Mouse (Mus musculus) splenic B cell, adult 2 months (primary cell): ENCODE results near the gene Olfr543.
"Not testable (repeated sequence)": the region's sequence is repeated elsewhere in the genome, so short reads cannot be mapped to it uniquely, and the experiment has no call there.

Experiments used
- DNase-seq: peaks from one replicate; pipeline ENCODE4 v3.0.0-alpha.2; 2011; ENCODE audit warnings: low read depth, low spot score
- H3K27me3 ChIP-seq: 2 replicates; pipeline ENCODE4 v1.6.1; 2012; ENCODE audit warnings: mild to moderate bottlenecking, low read length, moderate library complexity, mixed read lengths; ENCODE audit not compliant: control insufficient read depth, poor library complexity, insufficient read depth, severe bottlenecking
- H3K36me3 ChIP-seq: 2 replicates; pipeline ENCODE4 v1.6.1; 2012; ENCODE audit warnings: mild to moderate bottlenecking, low read length, moderate library complexity, mixed read lengths; ENCODE audit not compliant: control insufficient read depth, poor library complexity, insufficient read depth, severe bottlenecking

The Olfr543 gene

GRCm38 (mm10) chr7:102481579-102481978, at the start of gene Olfr543:
Gene Olfr543, minus strand, starts transcription at chr7:102481679.
- no peaks in the 10 kb centered on the region for H3K27me3 ChIP-seq
- no peaks in the 10 kb centered on the region for H3K36me3 ChIP-seq
- no peak for DNase-seq

- H3K36me3 ChIP-seq = no peaks in the 10 kb centered on the region
- no peak for DNase-seq
- no peaks in the 10 kb centered on the region for H3K27me3 ChIP-seq
These were observed 47.6 kb upstream of the Olfr543 start for GRCm38 (mm10) chr7:102529052-102529451.

GRCm38 (mm10) chr7:102517051-102517335, 35.5 kb upstream of the Olfr543 start:
- Histone ChIP-seq H3K27me3 (no peaks in the 10 kb centered on the region), H3K36me3 (no peaks in the 10 kb centered on the region)
- no peak for DNase-seq

- Histone ChIP-seq H3K36me3 (no peaks in the 10 kb centered on the region), H3K27me3 (no peaks in the 10 kb centered on the region)
- DNase-seq = no peak
These were observed 35.0 kb upstream of the Olfr543 start for GRCm38 (mm10) chr7:102516261-102517050.

GRCm38 (mm10) chr7:102514144-102514543, 32.7 kb upstream of the Olfr543 start:
- DNase-seq = peak; percentile 24
- Histone ChIP-seq H3K36me3 (no peaks in the 10 kb centered on the region), H3K27me3 (no peaks in the 10 kb centered on the region)

- no peaks in the 10 kb centered on the region for H3K36me3 ChIP-seq
- DNase-seq = peak; percentile 83
- H3K27me3 ChIP-seq = no peaks in the 10 kb centered on the region
These were observed 31.4 kb upstream of the Olfr543 start for GRCm38 (mm10) chr7:102512814-102513435.

- DNase-seq = no peak
- Histone ChIP-seq H3K27me3 (no peaks in the 10 kb centered on the region), H3K36me3 (no peaks in the 10 kb centered on the region)
These were observed 30.4 kb upstream of the Olfr543 start for GRCm38 (mm10) chr7:102511927-102512326.

- no peaks in the 10 kb centered on the region for H3K36me3 ChIP-seq
- no peaks in the 10 kb centered on the region for H3K27me3 ChIP-seq
- no peak for DNase-seq
These were observed 28.2 kb upstream of the Olfr543 start for GRCm38 (mm10) chr7:102509726-102510125.

- Histone ChIP-seq H3K27me3 (no peaks in the 10 kb centered on the region), H3K36me3 (no peaks in the 10 kb centered on the region)
- DNase-seq = no peak
These were observed 27.2 kb upstream of the Olfr543 start for GRCm38 (mm10) chr7:102508666-102509065.

- DNase-seq = no peak
- H3K36me3 ChIP-seq = no peaks in the 10 kb centered on the region
- H3K27me3 ChIP-seq = no peaks in the 10 kb centered on the region
These were observed 26.6 kb upstream of the Olfr543 start for GRCm38 (mm10) chr7:102508066-102508465.

- Histone ChIP-seq H3K27me3 (no peaks in the 10 kb centered on the region), H3K36me3 (no peaks in the 10 kb centered on the region)
- peak; percentile 85 for DNase-seq
These were observed 25.4 kb upstream of the Olfr543 start for GRCm38 (mm10) chr7:102506848-102507247.

GRCm38 (mm10) chr7:102501986-102502385, 20.5 kb upstream of the Olfr543 start:
- DNase-seq = no peak
- Histone ChIP-seq H3K36me3 (no peaks in the 10 kb centered on the region), H3K27me3 (no peaks in the 10 kb centered on the region)

GRCm38 (mm10) chr7:102499473-102499872, 18.0 kb upstream of the Olfr543 start, which contains the start of gene Olfr545:
Gene Olfr545, minus strand, starts transcription at chr7:102499573.
- no peak for DNase-seq

GRCm38 (mm10) chr7:102494416-102494815, 12.9 kb upstream of the Olfr543 start:
- not testable (repeated sequence) for H3K27me3 ChIP-seq, DNase-seq, H3K36me3 ChIP-seq

More at GRCm38 (mm10) chr7:102499473-102499872, 18.0 kb upstream of the Olfr543 start, which contains the start of gene Olfr545:
- H3K27me3 ChIP-seq = no peaks in the 10 kb centered on the region
- no peaks in the 10 kb centered on the region for H3K36me3 ChIP-seq

GRCm38 (mm10) chr7:102488161-102488560, 6.7 kb upstream of the Olfr543 start, which contains the start of gene Olfr544:
Gene Olfr544, minus strand, starts transcription at chr7:102488313.
- Histone ChIP-seq H3K36me3 (no peaks in the 10 kb centered on the region), H3K27me3 (no peaks in the 10 kb centered on the region)
- no peak for DNase-seq
